Mouse (Mus musculus): ENCODE results near the gene Dnah3.

- no peak for TF ChIP-seq CTCF (IDR thresholded peaks at IDR 0.05; ENCODE audit: extremely low read depth, insufficient read depth, insufficient read length, insufficient replicate concordance)
- TF ChIP-seq POLR2A (IDR thresholded peaks at IDR 0.05; ENCODE audit: low read depth, low read length) = no peak
Observed at GRCm38 (mm10) chr7:119961107-119961506, 134.0 kb downstream of the Dnah3 start.

Data from spleen, adult 2 months (tissue).